Mouse (Mus musculus) CH12F3 (cell line): Measurements from ENCODE around the gene Itgae.

Source experiments
- in situ Hi-C: fragments of 300-500 bp; cut with MboI; formaldehyde crosslinking; loops from 2 replicates; pipeline ENCODE4 v1.14.3; 2020; ENCODE audit warnings: low sequenced_read_pairs

The Itgae gene

GRCm38 (mm10) chr11:73146026-73146974 lies 55.9 kb downstream of the Itgae start:
- in situ Hi-C loops = no loop called here

- in situ Hi-C loops = no loop called here
These were observed 56.6 kb downstream of the Itgae start for GRCm38 (mm10) chr11:73146975-73147365.

GRCm38 (mm10) chr11:73148209-73148608 lies 57.8 kb downstream of the Itgae start:
- in situ Hi-C loops = no loop called here

GRCm38 (mm10) chr11:73155071-73155470 lies 64.7 kb downstream of the Itgae start:
- in situ Hi-C loops = no loop called here

GRCm38 (mm10) chr11:73159957-73160810 lies 69.8 kb downstream of the Itgae start, which contains the start of gene P2rx5:
Gene P2rx5, plus strand, starts transcription at chr11:73160421.
- in situ Hi-C loops = no loop called here

GRCm38 (mm10) chr11:73160811-73161200 lies 70.4 kb downstream of the Itgae start:
- in situ Hi-C loops = no loop called here

- in situ Hi-C loops = no loop called here
These were observed 71.2 kb downstream of the Itgae start for GRCm38 (mm10) chr11:73161616-73162015.

- in situ Hi-C loops = no loop called here
These were observed 71.9 kb downstream of the Itgae start for GRCm38 (mm10) chr11:73162284-73162683.

GRCm38 (mm10) chr11:73168071-73168470 lies 77.7 kb downstream of the Itgae start:
- in situ Hi-C loops = no loop called here

GRCm38 (mm10) chr11:73168576-73168975 lies 78.2 kb downstream of the Itgae start:
- in situ Hi-C loops = no loop called here

- in situ Hi-C loops = no loop called here
These were observed 78.8 kb downstream of the Itgae start for GRCm38 (mm10) chr11:73169231-73169630.

GRCm38 (mm10) chr11:73172186-73172585 lies 81.8 kb downstream of the Itgae start:
- in situ Hi-C loops = no loop called here

- in situ Hi-C loops = no loop called here
These were observed 85.2 kb downstream of the Itgae start for GRCm38 (mm10) chr11:73175612-73176011.

GRCm38 (mm10) chr11:73176186-73176585 lies 85.8 kb downstream of the Itgae start:
- in situ Hi-C loops = no loop called here

- in situ Hi-C loops = no loop called here
These were observed 86.5 kb downstream of the Itgae start, which contains the start of the genes Emc6 and Tax1bp3 for GRCm38 (mm10) chr11:73176608-73177508. Gene Emc6, minus strand, starts transcription at chr11:73177037. Gene Tax1bp3, plus strand, starts transcription at chr11:73177083.

- in situ Hi-C loops = no loop called here
These were observed 87.1 kb downstream of the Itgae start for GRCm38 (mm10) chr11:73177509-73177875.

- in situ Hi-C loops = no loop called here
These were observed 87.5 kb downstream of the Itgae start for GRCm38 (mm10) chr11:73177895-73178294.

GRCm38 (mm10) chr11:73185872-73186615 lies 95.7 kb downstream of the Itgae start:
- in situ Hi-C loops = no loop called here

- in situ Hi-C loops = no loop called here
These were observed 96.8 kb downstream of the Itgae start for GRCm38 (mm10) chr11:73187231-73187630.

- in situ Hi-C loops = no loop called here
These were observed 102.7 kb downstream of the Itgae start for GRCm38 (mm10) chr11:73193047-73193446.
